Mouse (Mus musculus) kidney, postnatal 0 days (tissue): Measurements from ENCODE around the gene Stk10. TPM values are rescaled to one million over a fixed set of nuclear protein-coding genes. Genes with fewer than 3 reads are reported as not detected.

ENCODE experiments used
- ATAC-seq: fragments of 200-750 bp; cut with Nextera tagmentation; replicated peaks from 2 replicates; pipeline ENCODE4 v1.8.0; 2017; ENCODE audit warnings: low read depth, moderate number of reproducible peaks, moderate TSS enrichment, moderate library complexity; ENCODE audit not compliant: low FRiP score
- DNase-seq: peaks from one replicate; pipeline ENCODE4 v3.0.0-alpha.2; 2016; ENCODE audit warnings: low spot score
- H3K27ac ChIP-seq: fragments of 300-500 bp; sonication (generic); 2 replicates; pipeline ENCODE4 v1.5.1; 2014; ENCODE audit warnings: mild to moderate bottlenecking
- H3K27me3 ChIP-seq: fragments of 300-500 bp; sonication (generic); 2 replicates; pipeline ENCODE4 v1.6.1; 2014; ENCODE audit warnings: low read length, mixed read lengths; ENCODE audit not compliant: insufficient read depth
- H3K36me3 ChIP-seq: fragments of 300-500 bp; sonication (generic); 2 replicates; pipeline ENCODE4 v1.6.1; 2014; ENCODE audit warnings: low read length, mixed read lengths; ENCODE audit not compliant: insufficient read depth
- H3K4me1 ChIP-seq: fragments of 300-500 bp; sonication (generic); replicated peaks from 2 replicates; pipeline ENCODE4 v1.6.1; 2014; ENCODE audit warnings: antibody characterized with exemption, low read length, mixed read lengths; ENCODE audit not compliant: insufficient read depth
- H3K4me2 ChIP-seq: fragments of 300-500 bp; sonication (generic); 2 replicates; pipeline ENCODE4 v1.6.1; 2014; ENCODE audit warnings: mild to moderate bottlenecking, low read length, moderate library complexity, mixed read lengths
- H3K4me3 ChIP-seq: fragments of 300-500 bp; sonication (generic); replicated peaks from 2 replicates; pipeline ENCODE4 v1.5.1; 2014; ENCODE audit warnings: low read depth, low read length
- H3K9ac ChIP-seq: fragments of 300-500 bp; sonication (generic); 2 replicates; pipeline ENCODE4 v1.6.1; 2014; ENCODE audit warnings: low read depth, low read length
- H3K9me3 ChIP-seq: fragments of 300-500 bp; sonication (generic); replicated peaks from 2 replicates; pipeline ENCODE4 v1.6.1; 2016; ENCODE audit warnings: low read length, inconsistent platforms, mixed read lengths
- CTCF ChIP-seq: IDR thresholded peaks from 2 replicates; pipeline ENCODE4 v1.5.1; 2016; ENCODE audit warnings: antibody characterized with exemption, low read depth, mild to moderate bottlenecking, moderate library complexity
- WGBS: fragments of 180-500 bp; shearing (Covaris S2); extraction: QIAGEN DNeasy Blood & Tissue Kit; methylation state at CpG from one replicate; pipeline ENCODE4 v1.1.7; 2014; 5-methylcytosine and 5-hydroxymethylcytosine counted together
- polyA plus RNA-seq: library from polyadenylated mRNA; unstranded; fragments of >200 nt; fragmentation: Nextera tagmentation; extraction: Ambion mirVana; gene quantifications from 2 replicates; pipeline ENCODE4 v1.2.1, GENCODE M21; 2015

Gene Stk10
- polyA plus RNA-seq, 1 experiment from 2014 or later = 2.4 TPM

- no peak overlapping the region for H3K4me2 ChIP-seq
- no peaks in the 10 kb centered on the region for H3K9me3 ChIP-seq
- DNase-seq (peak; percentile 49), ATAC-seq (no peak)
- H3K4me1 ChIP-seq = no peaks in the 10 kb centered on the region
- no peak overlapping the region for H3K4me3 ChIP-seq
- no peaks in the 10 kb centered on the region for H3K27me3 ChIP-seq
- no peak overlapping the region for H3K27ac ChIP-seq
- H3K36me3 ChIP-seq = no peaks in the 10 kb centered on the region
- peak; percentile 78 for TF ChIP-seq CTCF
- 56% methylated on average over 1 of the region's 1 CpGs for WGBS
- no peak overlapping the region for H3K9ac ChIP-seq
Measured at GRCm38 (mm10) chr11:32625677-32626076, 92.6 kb downstream of the Stk10 start.

GRCm38 (mm10) chr11:32626079-32626478 is 93.0 kb downstream of the Stk10 start:
- no peaks in the 10 kb centered on the region for H3K27me3 ChIP-seq
- H3K4me3 ChIP-seq = no peak overlapping the region
- no peaks in the 10 kb centered on the region for H3K4me1 ChIP-seq
- 85% methylated on average over 6 of the region's 6 CpGs for WGBS
- H3K4me2 ChIP-seq = no peak overlapping the region
- no peak overlapping the region for H3K27ac ChIP-seq
- no peak for ATAC-seq
- no peak; the same call in 1 of the 2 replicates for TF ChIP-seq CTCF
- H3K9ac ChIP-seq = no peak overlapping the region
- DNase-seq = no peak
- no peaks in the 10 kb centered on the region for H3K9me3 ChIP-seq
- no peaks in the 10 kb centered on the region for H3K36me3 ChIP-seq

- H3K4me1 ChIP-seq = no peaks in the 10 kb centered on the region
- H3K9ac ChIP-seq = no peak overlapping the region
- TF ChIP-seq CTCF = no peak
- no peak overlapping the region for H3K4me2 ChIP-seq
- ATAC-seq (no peak), DNase-seq (no peak)
- no peak overlapping the region for H3K27ac ChIP-seq
- no peaks in the 10 kb centered on the region for H3K27me3 ChIP-seq
- no peaks in the 10 kb centered on the region for H3K36me3 ChIP-seq
- no peaks in the 10 kb centered on the region for H3K9me3 ChIP-seq
- H3K4me3 ChIP-seq = no peak overlapping the region
- WGBS = 79% methylated on average over 6 of the region's 6 CpGs
Measured at GRCm38 (mm10) chr11:32627900-32628299, 94.8 kb downstream of the Stk10 start.

GRCm38 (mm10) chr11:32629713-32630211 is 96.7 kb downstream of the Stk10 start:
- WGBS = 64% methylated on average over 4 of the region's 4 CpGs
- no peak for ATAC-seq
- no peaks in the 10 kb centered on the region for H3K27me3 ChIP-seq
- TF ChIP-seq CTCF = no peak
- H3K27ac ChIP-seq = no peak overlapping the region
- no peak for DNase-seq
- no peak overlapping the region for H3K4me2 ChIP-seq
- no peaks in the 10 kb centered on the region for H3K9me3 ChIP-seq
- no peak overlapping the region for H3K9ac ChIP-seq
- no peak overlapping the region for H3K4me3 ChIP-seq
- H3K4me1 ChIP-seq = no peaks in the 10 kb centered on the region
- no peaks in the 10 kb centered on the region for H3K36me3 ChIP-seq

GRCm38 (mm10) chr11:32632671-32633070 is 99.6 kb downstream of the Stk10 start:
- Histone ChIP-seq H3K4me3 (no peak overlapping the region), H3K9me3 (no peaks in the 10 kb centered on the region), H3K27ac (no peak overlapping the region), H3K9ac (no peak overlapping the region), H3K4me2 (no peak overlapping the region), H3K36me3 (no peaks in the 10 kb centered on the region), H3K4me1 (no peaks in the 10 kb centered on the region), H3K27me3 (no peaks in the 10 kb centered on the region)
- DNase-seq = no peak
- TF ChIP-seq CTCF = no peak
- WGBS = 97% methylated on average over 5 of the region's 5 CpGs
- no peak for ATAC-seq

GRCm38 (mm10) chr11:32633542-32633941 is 100.4 kb downstream of the Stk10 start:
- Histone ChIP-seq H3K27ac (no peak overlapping the region), H3K36me3 (no peaks in the 10 kb centered on the region), H3K27me3 (no peaks in the 10 kb centered on the region), H3K4me3 (no peak overlapping the region), H3K9me3 (no peaks in the 10 kb centered on the region), H3K4me2 (no peak overlapping the region), H3K9ac (no peak overlapping the region), H3K4me1 (no peaks in the 10 kb centered on the region)
- no peak for DNase-seq
- peak; percentile 29; the same call in 1 of the 2 replicates for TF ChIP-seq CTCF
- ATAC-seq = no peak
- 69% methylated on average over 3 of the region's 3 CpGs for WGBS

GRCm38 (mm10) chr11:32634143-32634542 is 101.0 kb downstream of the Stk10 start:
- Histone ChIP-seq H3K36me3 (no peaks in the 10 kb centered on the region), H3K4me3 (no peak overlapping the region), H3K27ac (no peak overlapping the region), H3K9ac (no peak overlapping the region), H3K27me3 (no peaks in the 10 kb centered on the region), H3K9me3 (no peaks in the 10 kb centered on the region), H3K4me1 (no peaks in the 10 kb centered on the region), H3K4me2 (no peak overlapping the region)
- 68% methylated on average over 2 of the region's 2 CpGs for WGBS
- ATAC-seq (no peak), DNase-seq (no peak)
- TF ChIP-seq CTCF = no peak
